Mouse (Mus musculus): ENCODE measurements around the gene Usp30. TPM values are rescaled to one million over a fixed set of nuclear protein-coding genes. Genes with fewer than 3 reads are reported as not detected.
A peak's percentile ranks its signal among the peaks of the same experiment; 100 is the strongest.

The Usp30 gene
- polyA plus RNA-seq, 1 experiment from 2014 or later, result 5.5 TPM

DNA sequence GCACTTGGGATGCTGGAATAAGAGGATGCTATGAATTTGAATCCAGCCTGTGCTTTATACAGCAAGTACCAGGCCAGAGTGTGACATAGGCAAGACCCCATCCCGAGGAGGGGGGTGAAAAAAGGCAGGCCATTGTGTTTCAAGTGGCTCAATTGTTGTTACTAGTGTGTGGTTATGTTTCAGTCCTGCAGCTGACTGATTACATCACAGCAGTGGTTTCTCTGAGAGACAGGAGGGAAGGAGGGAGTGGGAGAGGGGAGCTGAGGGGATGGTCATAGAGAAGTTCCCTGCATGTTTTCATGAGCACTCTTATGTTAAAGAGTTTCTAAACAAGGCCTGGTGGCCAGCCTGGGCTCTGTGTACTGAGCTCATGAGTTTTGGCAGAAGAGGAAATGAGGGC lies 37.5 kb downstream of the Usp30 start:
- H3K27me3 ChIP-seq (replicated peaks; ENCODE audit: control insufficient read depth, insufficient read depth, low read length), result no peaks in the 10 kb centered on the region
- no peak for TF ChIP-seq CTCF (IDR thresholded peaks at IDR 0.05; ENCODE audit: low read depth)
- WGBS, result 86% methylated on average over 1 of the region's 1 CpGs

DNA sequence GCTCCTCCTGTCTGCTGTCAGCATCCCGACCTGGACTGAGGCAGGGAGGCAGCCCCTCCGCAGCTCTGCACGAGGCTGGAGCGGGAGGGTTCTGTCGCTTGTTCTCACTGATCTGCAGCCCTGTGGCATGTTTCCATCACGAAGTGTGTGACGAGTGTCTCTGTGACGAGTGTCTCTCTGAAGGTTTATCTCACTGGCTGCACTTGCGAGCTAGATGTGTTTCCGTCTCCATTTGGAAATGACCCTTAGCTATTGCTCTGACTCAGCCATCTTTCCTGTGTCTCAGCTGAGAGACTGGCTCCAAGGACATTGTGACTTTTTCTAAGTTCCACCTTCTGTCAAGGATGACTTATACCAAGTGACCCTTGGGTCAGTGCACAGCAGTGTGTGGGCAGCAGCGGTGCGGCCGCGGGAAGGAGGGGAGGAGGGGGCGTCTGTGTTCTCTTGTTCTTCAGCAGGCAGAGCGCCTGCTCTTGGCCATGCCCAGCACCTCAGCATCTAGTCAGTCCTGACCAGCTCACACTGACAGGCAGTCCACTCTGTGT lies 41.2 kb downstream of the Usp30 start:
- H3K27me3 ChIP-seq (replicated peaks; ENCODE audit: control insufficient read depth, insufficient read depth, low read length), result no peaks in the 10 kb centered on the region
- no peak overlapping the region for H3K27ac ChIP-seq (ENCODE audit: low read depth, low read length)
- H3K36me3 ChIP-seq (ENCODE audit: control insufficient read depth, insufficient read depth), result peaks cover 75% of the 10 kb centered on the region
- no peaks in the 10 kb centered on the region for H3K9me3 ChIP-seq (ENCODE audit: control insufficient read depth)
- H3K4me3 ChIP-seq (ENCODE audit: low read depth, low read length), result no peak overlapping the region
- no peaks in the 10 kb centered on the region for H3K4me1 ChIP-seq (replicated peaks; ENCODE audit: control insufficient read depth, insufficient read depth, low read length)
- TF ChIP-seq CTCF (IDR thresholded peaks at IDR 0.05; ENCODE audit: low read depth), result no peak
- ATAC-seq, result no peak
- no peak overlapping the region for H3K9ac ChIP-seq (ENCODE audit: low read depth, low read length)
- H3K4me2 ChIP-seq (replicated peaks; ENCODE audit: low read depth), result no peak overlapping the region
- 91% methylated on average over 16 of the region's 16 CpGs for WGBS

More for the DNA sequence above, 37.5 kb downstream of the Usp30 start:
- peaks cover 41% of the 10 kb centered on the region for H3K36me3 ChIP-seq (ENCODE audit: control insufficient read depth, insufficient read depth)
- no peak for ATAC-seq
- H3K4me1 ChIP-seq (replicated peaks; ENCODE audit: control insufficient read depth, insufficient read depth, low read length), result 0 out of 2 replicates have a peak, but pooled peaks cover 3% of the 10 kb centered on the region
- no peak overlapping the region for H3K9ac ChIP-seq (ENCODE audit: low read depth, low read length)
- no peak overlapping the region for H3K4me3 ChIP-seq (ENCODE audit: low read depth, low read length)
- H3K9me3 ChIP-seq (ENCODE audit: control insufficient read depth), result no peaks in the 10 kb centered on the region
- H3K27ac ChIP-seq (ENCODE audit: low read depth, low read length), result no peak overlapping the region
- H3K4me2 ChIP-seq (replicated peaks; ENCODE audit: low read depth), result no peak overlapping the region

DNA sequence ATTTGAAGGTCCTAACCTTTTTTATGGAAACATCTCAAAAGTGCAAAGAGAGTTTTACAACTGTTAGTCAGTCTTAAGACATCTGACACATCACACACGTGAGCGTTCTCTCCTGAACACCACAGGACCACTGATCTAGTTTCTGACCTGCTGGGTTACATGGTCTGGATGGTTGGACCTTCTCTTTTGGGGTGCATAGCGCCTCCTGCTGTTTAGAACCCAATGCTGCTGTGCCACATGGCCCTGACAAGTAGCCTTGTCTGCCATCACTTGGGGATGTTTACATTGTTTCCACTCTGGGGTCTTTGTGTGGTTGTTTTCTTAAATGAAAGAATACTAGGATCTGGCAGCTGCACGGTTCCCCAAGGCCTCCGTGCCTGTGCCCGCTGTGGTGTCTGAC lies 48.1 kb downstream of the Usp30 start:
- Histone ChIP-seq H3K27me3 (replicated peaks; ENCODE audit: control insufficient read depth, insufficient read depth, low read length) (no peaks in the 10 kb centered on the region), H3K27ac (ENCODE audit: low read depth, low read length) (no peak overlapping the region)

DNA sequence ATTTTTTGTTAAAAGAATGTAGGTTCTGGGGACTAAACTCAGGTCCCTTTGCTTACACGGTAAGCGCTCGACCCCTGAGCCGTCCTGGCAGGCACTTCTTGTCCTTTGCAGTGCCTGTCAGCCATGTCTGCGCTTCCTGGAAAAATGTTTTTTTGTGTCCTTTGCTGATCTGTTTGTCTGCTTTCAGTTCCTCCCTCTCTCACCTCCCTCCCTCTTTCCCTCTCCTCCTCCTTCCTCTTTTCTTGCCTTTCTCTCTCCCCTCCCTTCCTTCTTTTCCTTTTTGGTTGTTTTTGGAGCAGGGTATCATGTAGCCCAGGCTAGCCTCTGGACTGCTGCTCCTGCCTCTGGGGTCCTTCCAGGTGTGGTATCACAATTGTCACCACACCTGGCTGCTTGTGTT lies 49.8 kb downstream of the Usp30 start:
- Histone ChIP-seq H3K4me2 (replicated peaks; ENCODE audit: low read depth) (no peak overlapping the region), H3K4me3 (ENCODE audit: low read depth, low read length) (no peak overlapping the region), H3K27ac (ENCODE audit: low read depth, low read length) (0 out of 2 replicates have a peak overlapping the region, but pooled peaks have one; percentile 7), H3K36me3 (ENCODE audit: control insufficient read depth, insufficient read depth) (peaks cover 77% of the 10 kb centered on the region), H3K4me1 (replicated peaks; ENCODE audit: control insufficient read depth, insufficient read depth, low read length) (no peaks in the 10 kb centered on the region), H3K27me3 (replicated peaks; ENCODE audit: control insufficient read depth, insufficient read depth, low read length) (no peaks in the 10 kb centered on the region), H3K9me3 (ENCODE audit: control insufficient read depth) (no peaks in the 10 kb centered on the region), H3K9ac (ENCODE audit: low read depth, low read length) (no peak overlapping the region)
- 80% methylated on average over 5 of the region's 5 CpGs for WGBS
- TF ChIP-seq CTCF (IDR thresholded peaks at IDR 0.05; ENCODE audit: low read depth), result no peak
- no peak for ATAC-seq

More for the DNA sequence above, 48.1 kb downstream of the Usp30 start:
- Histone ChIP-seq H3K9me3 (ENCODE audit: control insufficient read depth) (no peaks in the 10 kb centered on the region), H3K36me3 (ENCODE audit: control insufficient read depth, insufficient read depth) (peaks cover 78% of the 10 kb centered on the region), H3K4me1 (replicated peaks; ENCODE audit: control insufficient read depth, insufficient read depth, low read length) (no peaks in the 10 kb centered on the region), H3K4me3 (ENCODE audit: low read depth, low read length) (no peak overlapping the region), H3K9ac (ENCODE audit: low read depth, low read length) (no peak overlapping the region), H3K4me2 (replicated peaks; ENCODE audit: low read depth) (no peak overlapping the region)
- WGBS, result 88% methylated on average over 6 of the region's 6 CpGs
- no peak for ATAC-seq
- peak; percentile 49 for TF ChIP-seq CTCF (IDR thresholded peaks at IDR 0.05; ENCODE audit: low read depth)

DNA sequence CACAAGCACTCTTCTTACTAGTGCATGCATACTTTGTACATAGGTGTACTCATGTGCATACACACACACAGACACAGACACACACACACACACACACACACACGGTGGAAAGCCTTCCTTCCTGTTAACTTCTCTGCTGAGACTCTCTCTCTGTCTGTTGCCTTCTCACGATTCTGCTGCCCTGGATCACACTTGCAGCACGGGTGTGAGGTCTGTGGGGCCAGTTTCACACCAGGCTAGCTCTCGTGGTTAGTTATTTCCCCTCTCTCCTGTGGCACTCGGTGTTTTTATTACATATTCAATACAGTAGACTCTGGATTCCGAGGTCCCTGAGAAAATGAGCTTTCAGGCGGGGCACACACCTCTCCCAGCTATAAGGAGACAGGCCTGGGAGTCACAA lies 51.3 kb downstream of the Usp30 start:
- H3K36me3 ChIP-seq (ENCODE audit: control insufficient read depth, insufficient read depth), result peaks cover 81% of the 10 kb centered on the region
- ATAC-seq, result no peak
- WGBS, result 76% methylated on average over 7 of the region's 7 CpGs

DNA sequence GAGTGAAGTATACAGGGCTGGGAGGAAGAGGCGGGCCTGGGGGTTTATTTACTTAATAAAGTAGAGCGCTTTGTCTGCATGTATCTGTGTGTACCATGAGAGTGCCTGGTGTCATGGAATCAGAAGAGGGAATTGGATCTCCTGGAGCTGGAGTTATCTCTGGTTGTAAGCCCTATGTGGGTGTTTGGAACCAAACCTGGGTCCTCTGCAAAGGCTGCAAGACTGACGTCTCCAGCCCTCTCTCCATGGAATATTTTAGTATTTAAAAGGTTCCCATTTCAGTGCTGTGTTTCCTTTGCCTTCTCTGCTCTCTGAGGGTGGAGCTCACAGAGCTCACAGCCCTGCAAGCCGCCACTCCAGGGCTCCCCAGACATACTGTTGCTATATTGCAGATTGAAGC lies 54.5 kb downstream of the Usp30 start:
- ATAC-seq, result no peak
- Histone ChIP-seq H3K27ac (ENCODE audit: low read depth, low read length) (no peak overlapping the region), H3K36me3 (ENCODE audit: control insufficient read depth, insufficient read depth) (peaks cover 85% of the 10 kb centered on the region), H3K4me2 (replicated peaks; ENCODE audit: low read depth) (no peak overlapping the region), H3K9me3 (ENCODE audit: control insufficient read depth) (no peaks in the 10 kb centered on the region), H3K9ac (ENCODE audit: low read depth, low read length) (no peak overlapping the region), H3K4me1 (replicated peaks; ENCODE audit: control insufficient read depth, insufficient read depth, low read length) (no peaks in the 10 kb centered on the region), H3K27me3 (replicated peaks; ENCODE audit: control insufficient read depth, insufficient read depth, low read length) (no peaks in the 10 kb centered on the region), H3K4me3 (ENCODE audit: low read depth, low read length) (no peak overlapping the region)
- WGBS, result 87% methylated on average over 4 of the region's 4 CpGs
- TF ChIP-seq CTCF (IDR thresholded peaks at IDR 0.05; ENCODE audit: low read depth), result no peak

More for the DNA sequence above, 51.3 kb downstream of the Usp30 start:
- no peak overlapping the region for H3K4me3 ChIP-seq (ENCODE audit: low read depth, low read length)
- no peak overlapping the region for H3K27ac ChIP-seq (ENCODE audit: low read depth, low read length)
- no peaks in the 10 kb centered on the region for H3K4me1 ChIP-seq (replicated peaks; ENCODE audit: control insufficient read depth, insufficient read depth, low read length)
- no peaks in the 10 kb centered on the region for H3K27me3 ChIP-seq (replicated peaks; ENCODE audit: control insufficient read depth, insufficient read depth, low read length)
- no peak overlapping the region for H3K9ac ChIP-seq (ENCODE audit: low read depth, low read length)
- no peak overlapping the region for H3K4me2 ChIP-seq (replicated peaks; ENCODE audit: low read depth)
- no peak for TF ChIP-seq CTCF (IDR thresholded peaks at IDR 0.05; ENCODE audit: low read depth)
- H3K9me3 ChIP-seq (ENCODE audit: control insufficient read depth), result no peaks in the 10 kb centered on the region

Measured in intestine, postnatal 0 days (tissue).